Mouse (Mus musculus) layer of hippocampus, postnatal 10 days (tissue): ENCODE measurements at regions not wholly inside any gene's neighbourhood (a gene's known extent, or its start where the extent isn't known, plus 50 kb on each side); places are given as distances from the start of the nearest gene placed in this dataset.

Source experiments
- DNase-seq, 2 experiments: peaks; one replicate each; pipeline ENCODE4 v3.0.0; 2021; ENCODE audit warnings: low spot score in 2 of 2

- DNase-seq, result peak in 1 of 2 experiments; percentile 33
These were observed 278.2 kb upstream of the Castor2 start for GRCm38 (mm10) chr5:133821273-133821672.

DNA sequence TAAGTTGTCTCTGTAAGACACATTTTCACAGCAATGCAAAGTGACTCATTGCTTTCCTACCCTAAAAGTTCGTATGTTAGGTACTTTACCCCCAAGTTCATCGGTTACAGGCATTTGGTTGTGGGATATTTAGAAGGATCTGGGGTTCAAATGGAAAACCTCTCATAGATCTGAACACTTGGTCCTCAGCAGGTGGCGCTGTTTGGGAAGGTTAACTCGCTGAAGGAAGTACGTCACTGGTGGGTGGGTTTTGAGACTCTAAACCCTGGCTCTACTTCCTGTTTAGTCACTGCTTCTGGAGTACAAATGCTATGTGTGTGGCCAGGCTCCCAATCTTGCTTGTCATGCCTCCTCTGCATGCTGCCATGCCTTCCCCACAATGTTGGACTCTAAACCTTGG, 284.0 kb upstream of the Castor2 start:
- peak in 1 of 2 experiments; percentile 20 for DNase-seq

DNA sequence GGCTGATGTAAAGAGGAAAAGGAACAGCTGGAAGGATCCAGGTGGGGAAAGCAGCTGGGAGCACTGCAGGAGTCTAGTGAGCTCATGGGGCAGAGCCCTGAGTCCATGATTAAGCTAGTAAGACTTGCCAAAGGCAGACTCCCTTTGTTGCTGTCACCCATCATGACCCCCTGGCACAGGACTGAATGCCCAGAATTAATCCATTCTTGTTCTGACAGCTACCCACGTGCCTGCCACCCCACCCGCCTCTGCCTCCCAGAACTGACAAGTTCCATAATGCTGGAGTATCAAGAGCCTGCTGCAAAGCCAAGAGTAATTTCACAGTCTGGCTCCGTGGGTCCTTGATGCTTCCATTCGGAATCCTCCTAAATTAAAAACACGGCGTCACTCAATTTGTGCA, 285.1 kb upstream of the Castor2 start:
- DNase-seq, result peak in 1 of 2 experiments; percentile 21

DNA sequence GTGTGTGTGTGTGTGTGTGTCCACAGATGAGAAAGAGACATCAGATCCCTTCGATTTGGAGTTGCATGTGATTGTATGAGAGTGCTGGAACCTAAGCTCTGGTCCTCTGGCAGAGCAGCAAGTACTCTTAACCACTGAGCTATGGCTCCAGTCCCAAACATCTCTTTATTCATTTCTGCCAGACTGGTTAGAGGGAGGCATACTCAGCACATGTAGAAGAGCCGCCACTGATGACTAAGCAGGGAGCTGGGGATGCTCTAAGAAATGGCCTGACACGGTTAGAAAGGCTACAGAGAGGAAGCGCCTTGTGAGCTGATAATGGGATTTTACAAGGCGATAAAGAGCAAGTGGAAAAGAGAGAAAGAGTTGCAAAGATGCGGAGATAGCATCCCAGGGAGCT, 287.3 kb upstream of the Castor2 start:
- DNase-seq, result no peak

DNA sequence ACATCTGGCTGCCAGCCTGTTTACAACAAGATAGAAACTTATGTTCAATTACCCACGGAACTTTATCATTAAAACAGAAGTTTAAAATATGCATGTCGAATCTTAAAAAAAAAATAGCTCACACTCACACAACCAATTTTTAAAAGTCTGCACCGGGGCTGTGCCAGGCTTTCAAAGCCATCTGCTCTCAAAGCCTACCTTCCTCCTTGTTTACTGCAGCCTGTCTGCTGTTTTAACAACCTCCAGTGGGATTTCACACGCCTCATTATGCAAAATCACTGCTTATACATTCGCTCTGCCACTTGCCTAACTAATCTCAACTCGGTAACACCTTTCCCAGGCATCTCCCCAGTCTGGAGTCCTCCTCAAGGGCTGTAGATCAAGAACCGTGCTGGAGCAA, 292.6 kb upstream of the Castor2 start:
- DNase-seq, result peak in 1 of 2 experiments; percentile 22

DNA sequence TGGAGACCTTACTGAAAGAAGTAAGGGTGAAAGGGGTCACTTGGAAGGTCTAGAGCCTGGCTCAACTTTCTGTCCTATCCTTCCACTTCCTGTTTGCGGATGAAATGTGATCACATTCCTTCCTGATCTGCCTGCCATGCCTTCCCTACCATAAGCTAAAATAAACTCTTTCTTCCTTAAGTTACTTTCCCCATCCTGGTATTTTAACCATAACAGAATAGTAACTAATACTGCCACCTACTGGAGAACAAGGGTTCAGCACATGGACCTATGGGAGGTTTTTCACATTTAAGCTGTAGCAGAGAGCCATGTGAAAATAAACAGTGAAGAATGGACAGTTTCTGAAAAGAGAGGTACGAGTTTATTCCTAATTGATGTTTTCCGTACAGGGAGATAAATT, 297.5 kb upstream of the Castor2 start:
- no peak for DNase-seq

DNA sequence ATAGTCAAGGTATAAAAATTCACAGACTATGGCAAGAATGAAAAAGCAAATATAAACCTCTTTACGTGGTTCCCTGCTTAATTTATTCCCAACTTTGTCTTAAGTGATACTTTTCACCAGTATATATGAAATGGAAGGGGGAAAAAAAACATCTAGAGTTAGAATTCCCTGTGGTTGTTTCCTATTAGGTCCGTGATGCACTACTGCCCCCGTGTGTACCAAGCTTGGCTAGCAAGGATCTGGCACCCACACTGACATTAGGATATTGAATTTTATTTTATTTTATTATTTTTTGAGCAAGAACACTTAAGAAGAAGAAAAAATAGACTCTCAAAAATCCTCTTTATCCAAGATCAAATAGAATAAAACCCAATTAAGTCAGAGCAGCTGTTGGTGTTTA, 303.9 kb upstream of the Castor2 start:
- peak; percentile 75 to 81 for DNase-seq

GRCm38 (mm10) chr5:133790726-133791125, 308.8 kb upstream of the Castor2 start:
- DNase-seq, result no peak

GRCm38 (mm10) chr5:133788006-133788405, 311.5 kb upstream of the Castor2 start:
- no peak for DNase-seq

GRCm38 (mm10) chr5:133787491-133787890, 312.0 kb upstream of the Castor2 start:
- no peak for DNase-seq

DNA sequence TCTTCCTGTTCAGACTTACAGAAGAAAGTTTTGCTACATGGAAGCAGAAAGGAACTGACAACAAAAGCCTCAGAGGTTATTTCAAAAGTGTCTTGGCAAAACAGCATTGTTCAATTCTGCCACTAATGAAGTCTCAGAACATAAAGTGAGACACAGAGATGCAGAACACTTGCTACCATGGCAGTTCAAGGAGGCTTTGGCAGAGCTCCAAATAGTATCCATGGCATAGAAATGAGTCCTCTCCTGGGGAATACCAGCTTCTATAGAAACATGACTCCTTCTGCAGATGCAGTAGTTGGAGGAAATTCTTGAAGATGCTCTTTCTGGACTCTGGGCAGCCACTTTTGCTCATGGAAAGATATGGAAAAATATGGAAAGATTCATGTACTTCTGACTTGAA, 322.9 kb upstream of the Castor2 start:
- DNase-seq, result no peak

DNA sequence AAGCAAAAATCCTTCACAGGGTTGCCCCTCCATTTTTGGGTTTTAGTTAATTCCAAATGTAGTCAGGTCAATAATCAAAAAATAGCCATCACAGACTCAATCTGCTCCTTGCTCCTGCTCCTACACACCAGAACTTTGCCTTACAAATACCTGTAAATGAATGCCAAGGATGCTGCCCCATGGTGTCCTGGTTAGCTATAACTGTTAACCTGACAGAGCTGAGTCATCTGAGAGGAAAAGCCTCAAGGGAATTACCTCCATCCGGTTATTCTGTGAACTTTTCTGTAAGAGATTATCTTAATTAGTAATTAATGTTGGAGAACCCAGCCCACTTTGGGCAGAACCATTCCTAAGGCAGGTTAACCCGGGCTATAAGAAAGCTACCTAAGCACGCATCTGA, 325.4 kb upstream of the Castor2 start:
- no peak for DNase-seq

GRCm38 (mm10) chr5:133768856-133769255, 330.7 kb upstream of the Castor2 start:
- no peak for DNase-seq

GRCm38 (mm10) chr5:133757817-133758216, 341.7 kb upstream of the Castor2 start:
- DNase-seq, result no peak

DNA sequence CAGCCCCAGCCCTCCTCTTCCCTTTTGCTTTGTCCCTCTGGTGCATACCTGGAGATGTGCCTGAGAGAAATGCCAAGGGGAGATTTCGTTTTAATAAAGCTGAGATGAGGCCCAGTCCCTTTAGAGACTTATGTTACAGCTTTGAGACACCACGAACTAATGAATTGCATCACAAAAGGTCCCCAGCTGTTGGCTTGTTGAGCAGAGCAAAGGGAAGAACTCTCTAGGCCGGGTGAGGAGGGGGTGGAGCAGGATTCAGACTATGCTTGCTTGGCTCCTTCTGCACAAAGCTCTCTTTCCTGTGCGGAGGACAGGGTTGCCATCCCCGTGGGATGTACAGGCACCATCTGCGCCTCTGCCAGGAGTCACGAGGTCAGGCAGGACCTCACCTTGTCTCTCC, 345.3 kb upstream of the Castor2 start:
- DNase-seq, result peak in 1 of 2 experiments; percentile 21

- DNase-seq, result peak; percentile 49 to 54
These were observed 345.9 kb upstream of the Castor2 start for GRCm38 (mm10) chr5:133753461-133754160.

DNA sequence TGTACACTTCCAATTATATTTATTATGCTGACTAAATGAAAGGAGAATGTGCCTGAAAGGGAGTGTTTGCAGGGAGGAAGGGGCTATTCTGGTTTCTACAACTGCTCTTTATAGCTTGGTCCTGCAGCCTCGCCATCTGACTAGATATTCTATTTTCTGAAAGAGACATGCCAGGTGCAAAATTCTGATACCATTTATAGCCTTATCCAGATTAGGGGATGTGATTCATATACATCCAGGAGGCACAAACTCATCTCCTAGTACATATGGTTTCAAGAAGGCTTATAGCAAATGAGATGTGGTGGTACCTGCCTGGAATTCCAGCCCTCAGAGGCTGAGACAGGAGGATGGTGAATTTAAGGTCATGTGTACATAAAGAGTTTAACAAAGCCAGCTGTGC, 352.6 kb upstream of the Castor2 start:
- DNase-seq, result no peak

- DNase-seq, result no peak
These were observed 353.1 kb upstream of the Castor2 start for GRCm38 (mm10) chr5:133746411-133746810.

DNA sequence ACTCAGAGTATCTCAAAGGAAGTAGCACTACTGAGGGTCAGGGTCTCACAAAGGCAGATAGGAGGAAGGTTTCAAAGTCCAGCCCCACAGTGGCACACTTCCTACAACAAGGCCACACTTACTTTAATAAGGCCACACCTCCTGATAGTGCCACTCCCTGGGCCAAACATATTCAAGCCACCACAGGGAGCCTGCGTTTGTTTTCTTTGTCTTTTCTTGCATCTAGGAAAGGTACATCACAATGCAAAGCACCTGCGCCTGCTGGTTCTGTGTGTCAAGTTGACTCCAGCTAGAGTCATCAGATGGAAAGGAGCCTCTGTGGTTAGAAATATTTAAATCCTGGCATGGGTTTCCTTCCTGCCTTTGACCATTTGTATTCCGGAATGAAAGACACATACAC, 355.4 kb upstream of the Castor2 start:
- no peak for DNase-seq

- DNase-seq, result no peak
These were observed 355.9 kb upstream of the Castor2 start for GRCm38 (mm10) chr5:133743606-133744005.

GRCm38 (mm10) chr5:133731871-133732270, 367.6 kb upstream of the Castor2 start:
- no peak for DNase-seq

- DNase-seq, result peak in 1 of 2 experiments; percentile 22
These were observed 381.1 kb upstream of the Castor2 start for GRCm38 (mm10) chr5:133718187-133719078.
